Mouse (Mus musculus): ENCODE results near the gene Wdr83os. TPM values are rescaled to one million over a fixed set of nuclear protein-coding genes. Genes with fewer than 3 reads are reported as not detected.
A peak's percentile ranks its signal among the peaks of the same experiment; 100 is the strongest.
"Not testable (repeated sequence)": the region's sequence is repeated elsewhere in the genome, so short reads cannot be mapped to it uniquely, and the experiment has no call there.

The Wdr83os gene
- polyA plus RNA-seq, 1 experiment from 2014 or later, result 142 TPM

DNA sequence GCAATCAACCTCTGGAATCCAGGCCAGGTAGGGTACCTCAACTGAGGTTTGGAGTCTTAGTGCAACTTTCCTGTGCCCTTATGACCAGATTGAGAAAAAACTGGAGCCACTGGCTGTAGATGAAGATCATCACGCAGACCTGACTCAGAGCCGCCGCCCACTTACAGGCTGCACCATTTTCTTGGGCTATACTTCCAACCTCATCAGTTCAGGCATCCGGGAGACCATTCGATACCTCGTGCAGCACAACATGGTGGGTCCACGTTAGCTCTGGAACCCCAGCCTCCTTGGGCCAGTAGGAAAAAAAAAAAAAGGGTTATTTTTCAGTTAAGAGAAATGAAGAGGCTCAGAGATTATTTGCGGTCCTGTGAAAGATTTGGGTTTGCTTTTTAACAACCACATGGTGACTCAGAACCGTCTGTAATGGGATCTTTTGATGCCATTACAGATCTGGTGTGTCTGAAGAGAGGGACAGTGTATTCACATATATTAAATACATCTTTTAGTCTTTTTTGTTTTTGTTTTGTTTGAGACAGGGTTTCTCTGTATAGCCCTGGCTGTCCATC lies 8.1 kb upstream of the Wdr83os start:
- peak; percentile 11 for DNase-seq (ENCODE audit: low spot score)

DNA sequence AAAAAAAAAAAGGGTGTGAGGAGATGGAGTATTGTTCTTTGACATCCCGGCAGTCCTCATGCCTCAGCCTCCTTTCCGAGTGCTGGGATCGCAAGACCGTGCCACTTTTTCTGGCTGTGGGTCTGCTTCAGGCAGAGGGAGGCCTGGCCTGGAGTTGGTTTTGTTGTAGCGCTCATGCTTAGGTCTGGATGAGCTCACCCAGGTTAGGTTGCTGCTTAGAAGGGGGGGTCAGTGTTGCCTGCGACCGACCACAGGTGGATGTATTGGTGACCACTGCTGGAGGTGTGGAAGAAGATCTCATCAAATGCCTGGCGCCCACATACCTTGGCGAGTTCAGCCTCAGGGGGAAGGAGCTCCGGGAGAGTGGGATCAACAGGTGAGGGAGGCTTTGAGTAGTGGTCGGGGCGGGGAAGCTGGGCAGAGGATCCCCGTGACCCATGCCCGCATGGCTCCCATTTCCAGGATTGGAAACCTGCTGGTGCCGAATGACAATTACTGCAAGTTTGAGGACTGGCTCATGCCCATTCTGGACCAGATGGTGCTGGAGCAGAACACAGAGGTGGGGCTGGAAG lies 7.4 kb upstream of the Wdr83os start:
- DNase-seq (ENCODE audit: low spot score), result no peak

- no peak for DNase-seq (ENCODE audit: low spot score)
These were observed 6.4 kb upstream of the Wdr83os start for GRCm38 (mm10) chr8:85074167-85074566.

- no peak for DNase-seq (ENCODE audit: low spot score)
These were observed 5.9 kb upstream of the Wdr83os start for GRCm38 (mm10) chr8:85074617-85075016.

DNA sequence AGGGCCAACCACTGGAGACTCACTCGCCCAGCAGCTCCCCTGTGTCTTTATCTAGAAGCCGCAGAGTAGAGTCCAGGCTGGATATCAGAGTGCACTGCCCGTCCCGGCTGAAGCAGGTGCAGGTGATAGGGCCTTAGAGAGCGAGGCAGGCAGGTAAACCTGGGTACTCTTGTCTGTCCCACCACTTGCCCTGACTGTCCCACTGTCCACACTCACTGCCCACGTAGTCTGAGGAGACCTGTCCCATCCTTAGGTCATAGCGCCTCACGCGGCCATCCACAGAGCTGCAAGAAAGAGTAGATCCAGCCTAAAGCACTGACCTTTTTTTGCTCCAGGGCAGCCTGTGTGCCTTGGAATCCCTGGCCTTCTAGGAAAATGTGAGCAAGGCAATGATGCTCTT lies 4.5 kb upstream of the Wdr83os start:
- no peak for DNase-seq (ENCODE audit: low spot score)

DNA sequence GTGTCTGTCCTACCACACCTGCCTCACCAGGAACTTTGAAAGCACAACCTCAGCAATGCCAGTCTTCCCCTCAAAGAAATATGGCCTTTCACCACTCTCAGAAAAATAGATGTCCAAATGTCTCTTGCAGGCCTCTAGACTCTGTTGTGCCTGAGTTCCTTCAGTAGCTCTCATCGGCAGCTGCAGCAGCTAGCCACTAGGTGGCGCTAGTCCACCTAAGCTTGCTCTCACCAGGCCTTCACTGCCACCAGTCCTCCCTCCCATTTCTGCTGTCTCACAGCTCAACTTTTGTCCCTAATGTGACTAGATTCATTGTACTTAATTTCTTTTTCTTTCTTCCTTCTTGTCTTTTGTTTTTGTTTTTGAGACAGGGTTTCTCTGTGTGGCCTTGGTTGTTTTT lies 3.5 kb upstream of the Wdr83os start:
- peak; percentile 88 for DNase-seq (ENCODE audit: low spot score)

GRCm38 (mm10) chr8:85080214-85080531 lies 367 bp upstream of the Wdr83os start:
- no peak for DNase-seq (ENCODE audit: low spot score)

DNA sequence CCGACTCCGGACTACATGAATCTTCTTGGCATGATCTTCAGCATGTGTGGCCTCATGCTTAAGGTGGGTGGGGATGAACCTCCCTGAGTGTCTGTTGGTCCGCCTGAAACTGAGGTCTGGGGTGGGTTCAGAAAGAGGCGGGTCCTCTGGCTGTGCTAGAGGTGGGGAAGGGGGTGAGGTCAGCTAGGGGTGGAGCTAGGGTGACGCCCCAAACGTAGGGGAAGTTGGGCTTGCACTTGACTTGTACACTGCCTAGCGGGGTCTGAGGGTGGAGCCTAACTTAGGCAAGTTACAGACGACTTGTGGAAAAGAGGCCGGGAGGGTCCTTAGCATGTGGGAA lies 646 bp downstream of the Wdr83os start, which contains the start of gene Wdr83:
Wdr83 (minus strand) TSS at position 91 of the 340 bp plus-strand sequence.
- DNase-seq (ENCODE audit: low spot score), result peak; percentile 78

- DNase-seq (ENCODE audit: low spot score), result not testable (repeated sequence)
These were observed 1.6 kb downstream of the Wdr83os start for GRCm38 (mm10) chr8:85082169-85082568.

GRCm38 (mm10) chr8:85083108-85083813 lies 2.7 kb downstream of the Wdr83os start, which contains the start of gene Man2b1:
TSS of gene Man2b1 (plus strand) at chr8:85083270.
- peak; percentile 87 for DNase-seq (ENCODE audit: low spot score)

DNA sequence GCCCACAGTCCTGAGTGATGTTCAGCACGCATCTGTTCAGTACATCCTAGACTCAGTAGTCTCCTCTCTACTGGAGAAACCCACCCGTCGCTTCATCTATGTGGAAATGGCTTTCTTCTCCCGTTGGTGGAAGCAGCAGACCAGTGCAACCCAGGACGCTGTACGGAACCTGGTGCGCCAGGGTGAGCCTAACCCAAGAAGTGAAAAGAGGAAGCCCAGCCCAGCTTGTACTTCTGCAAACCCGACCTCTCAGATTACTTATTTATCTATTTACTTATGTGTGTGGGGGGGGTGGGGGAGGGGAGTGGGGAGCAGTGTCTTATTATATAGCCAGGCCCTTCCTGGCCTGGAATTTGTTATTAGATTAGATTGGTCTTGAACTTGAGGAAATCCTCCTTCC lies 4.1 kb downstream of the Wdr83os start:
- DNase-seq (ENCODE audit: low spot score), result no peak

DNA sequence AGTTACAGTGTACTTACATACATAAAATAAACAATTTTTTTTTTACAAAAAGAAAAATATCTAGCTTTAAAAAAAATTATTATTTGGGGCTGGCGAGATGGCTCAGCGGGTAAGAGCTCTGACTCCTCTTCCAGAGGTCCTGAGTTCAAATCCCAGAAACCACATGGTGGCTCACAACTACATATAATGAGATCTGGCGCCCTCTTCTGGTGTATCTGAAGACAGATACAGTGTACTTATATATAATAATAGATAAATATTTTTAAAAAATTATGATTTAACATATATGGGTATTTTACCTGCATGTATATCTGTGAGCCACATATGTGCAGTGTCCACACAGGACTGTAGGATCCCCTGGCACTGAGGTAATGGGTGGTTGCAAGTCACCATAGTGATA lies 5.7 kb downstream of the Wdr83os start:
- no peak for DNase-seq (ENCODE audit: low spot score)

DNA sequence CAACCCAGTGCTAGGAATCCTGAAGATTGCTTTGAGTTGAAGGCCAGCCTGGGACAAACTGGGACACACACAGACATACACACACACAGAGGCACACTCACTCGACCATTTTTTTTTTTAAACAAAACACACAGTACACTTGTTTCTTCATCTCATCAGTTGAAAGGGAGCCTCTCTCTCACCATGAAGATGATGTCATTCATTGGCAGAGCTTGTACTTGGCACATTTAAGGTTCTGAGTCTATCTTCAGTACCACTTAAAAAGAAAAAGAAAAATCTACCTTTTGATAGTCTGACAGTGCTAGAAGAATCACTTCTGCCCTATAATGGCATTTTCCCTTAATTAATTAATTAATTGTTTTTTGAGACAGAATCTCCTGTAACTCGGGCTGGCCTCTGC lies 8.2 kb downstream of the Wdr83os start:
- no peak for DNase-seq (ENCODE audit: low spot score)

- DNase-seq (ENCODE audit: low spot score), result no peak
These were observed 10.3 kb downstream of the Wdr83os start for GRCm38 (mm10) chr8:85090856-85091255.

DNA sequence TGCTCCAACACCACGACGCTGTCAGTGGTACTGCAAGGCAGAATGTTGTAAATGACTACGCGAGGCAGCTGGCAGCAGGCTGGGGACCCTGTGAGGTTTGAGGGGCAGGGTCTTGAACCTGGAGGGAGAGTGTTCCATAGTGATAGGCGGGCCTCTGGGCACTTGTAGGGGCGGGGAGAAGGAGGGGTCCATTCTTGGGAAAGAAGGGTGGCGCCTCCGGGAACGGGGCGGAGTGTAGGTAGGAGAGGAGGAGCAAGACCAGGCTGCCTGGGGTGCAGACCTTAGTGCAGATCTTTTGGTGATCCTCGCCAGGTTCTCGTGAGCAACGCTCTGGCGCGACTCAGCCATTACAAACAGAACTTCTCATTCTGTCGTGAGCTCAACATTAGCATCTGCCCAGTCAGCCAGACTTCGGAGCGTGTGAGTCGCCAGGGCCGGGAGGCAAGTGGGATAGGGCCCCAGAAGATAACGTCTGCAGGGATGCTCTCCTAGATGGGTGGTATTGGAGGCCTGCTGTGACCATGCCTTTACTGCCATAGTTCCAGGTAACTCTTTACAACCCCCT lies 11.1 kb downstream of the Wdr83os start:
- no peak for DNase-seq (ENCODE audit: low spot score)

DNA sequence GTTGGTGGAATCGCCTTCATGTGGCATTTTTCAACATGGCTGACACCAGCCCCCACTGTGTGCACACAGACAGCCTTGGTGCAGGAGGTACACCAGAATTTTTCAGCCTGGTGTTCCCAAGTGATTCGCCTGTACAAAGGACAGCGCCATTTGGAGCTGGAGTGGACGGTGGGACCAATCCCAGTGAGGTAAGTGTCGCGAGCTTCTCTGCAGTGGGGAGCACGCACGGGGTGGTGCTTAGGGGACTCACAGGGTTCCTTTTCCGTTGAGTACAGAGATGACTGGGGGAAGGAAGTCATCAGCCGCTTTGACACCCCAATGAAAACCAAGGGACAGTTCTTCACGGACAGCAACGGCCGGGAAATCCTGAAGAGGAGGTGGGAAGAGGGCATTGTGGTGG lies 14.5 kb downstream of the Wdr83os start:
- no peak for DNase-seq (ENCODE audit: low spot score)

GRCm38 (mm10) chr8:85095566-85095965 lies 15.0 kb downstream of the Wdr83os start:
- no peak for DNase-seq (ENCODE audit: low spot score)

DNA sequence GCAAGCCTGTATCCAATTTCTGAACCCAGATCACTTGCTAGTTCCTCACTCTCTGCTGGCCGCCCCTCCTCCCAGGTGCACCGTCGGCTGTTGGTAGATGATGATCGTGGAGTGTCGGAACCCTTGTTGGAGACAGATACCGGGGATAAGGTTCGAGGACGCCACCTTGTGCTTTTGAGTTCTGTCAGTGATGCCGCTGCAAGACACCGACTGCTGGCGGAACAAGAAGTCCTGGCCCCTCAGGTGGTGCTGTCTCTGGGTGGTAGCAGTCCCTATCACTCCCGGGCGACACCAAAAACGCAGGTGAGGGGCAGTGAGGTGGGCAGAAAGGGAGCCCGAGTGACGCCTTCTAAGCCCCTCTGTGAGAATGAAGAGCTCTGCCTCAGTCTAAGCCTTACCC lies 15.7 kb downstream of the Wdr83os start:
- DNase-seq (ENCODE audit: low spot score), result no peak

- no peak for DNase-seq (ENCODE audit: low spot score)
These were observed 16.3 kb downstream of the Wdr83os start for GRCm38 (mm10) chr8:85096850-85097249.

GRCm38 (mm10) chr8:85100076-85100665 lies 19.6 kb downstream of the Wdr83os start:
- no peak for DNase-seq (ENCODE audit: low spot score)

GRCm38 (mm10) chr8:85113241-85113640 lies 32.7 kb downstream of the Wdr83os start:
- DNase-seq (ENCODE audit: low spot score), result no peak

GRCm38 (mm10) chr8:85115501-85115900 lies 35.0 kb downstream of the Wdr83os start:
- no peak for DNase-seq (ENCODE audit: low spot score)

Data from thymus, postnatal 0 days (tissue).